Mouse (Mus musculus): ENCODE data around the gene Chd2. TPM values are rescaled to one million over a fixed set of nuclear protein-coding genes. Genes with fewer than 3 reads are reported as not detected.

The Chd2 gene
- polyA plus RNA-seq, 1 experiment: 48.6 TPM

DNA sequence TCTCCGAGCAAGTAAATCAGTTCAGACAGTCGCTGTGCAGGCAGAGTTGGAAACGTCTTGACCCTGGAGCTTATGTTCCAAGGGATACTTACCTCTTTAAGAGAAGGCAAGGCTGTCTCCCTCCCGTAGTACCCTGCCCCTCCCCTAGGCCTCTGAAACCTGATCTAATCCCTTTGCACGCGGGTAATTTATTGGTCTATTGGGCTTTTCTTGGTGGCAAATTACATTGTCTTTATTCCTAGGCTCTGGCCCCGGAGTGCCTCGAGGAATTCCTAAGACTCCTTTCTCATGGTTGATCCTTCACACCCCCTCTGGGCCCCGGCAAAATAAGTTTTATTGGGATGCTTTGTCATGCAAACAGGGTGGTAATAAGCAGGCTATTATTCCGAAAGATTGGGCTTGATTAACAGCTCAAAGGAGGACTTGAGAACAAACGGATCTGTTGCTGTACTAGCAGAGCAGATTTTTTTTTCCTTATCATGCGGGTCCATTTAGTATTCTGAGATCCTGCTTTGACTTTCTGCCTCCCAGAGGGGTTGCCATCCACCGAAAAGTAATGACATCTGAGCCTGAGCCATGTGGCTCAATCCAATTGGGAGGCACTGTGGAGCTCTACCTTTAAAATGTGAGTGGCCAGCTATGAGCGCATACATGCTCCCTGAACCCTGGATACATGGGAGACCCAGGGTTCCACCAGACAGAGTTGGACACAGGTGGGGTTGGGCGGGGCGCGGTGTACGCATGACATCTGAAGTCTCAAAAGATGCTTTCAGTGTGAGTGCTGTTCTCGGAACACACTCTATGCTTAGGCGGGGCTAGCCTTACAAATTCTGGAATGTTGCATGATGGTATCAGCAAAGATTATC lies 141.3 kb downstream of the Chd2 start:
- TF ChIP-seq CTCF (IDR thresholded peaks at IDR 0.05; ENCODE audit: extremely low read depth, insufficient read depth, insufficient read length, insufficient replicate concordance) (no peak), POLR2A (IDR thresholded peaks at IDR 0.05; ENCODE audit: low read depth, low read length) (no peak)
- DNase-seq (ENCODE audit: low read depth in 1 of 2, low spot score in 2 of 2): no peak
- Histone ChIP-seq H3K4me3 (ENCODE audit: extremely low read depth, insufficient read depth, insufficient read length) (no peak overlapping the region), H3K27ac (ENCODE audit: insufficient read depth, low read length) (no peak overlapping the region), H3K36me3 (ENCODE audit: control insufficient read depth, insufficient read depth, low read length) (no peaks in the 10 kb centered on the region), H3K27me3 (ENCODE audit: control insufficient read depth, insufficient read depth, low read length) (peaks cover 3% of the 10 kb centered on the region; the same call in 1 of the 2 replicates), H3K4me1 (ENCODE audit: control insufficient read depth, insufficient read depth, insufficient read length) (no peaks in the 10 kb centered on the region)
- WGBS: 30% methylated on average over 20 of the region's 20 CpGs

DNA sequence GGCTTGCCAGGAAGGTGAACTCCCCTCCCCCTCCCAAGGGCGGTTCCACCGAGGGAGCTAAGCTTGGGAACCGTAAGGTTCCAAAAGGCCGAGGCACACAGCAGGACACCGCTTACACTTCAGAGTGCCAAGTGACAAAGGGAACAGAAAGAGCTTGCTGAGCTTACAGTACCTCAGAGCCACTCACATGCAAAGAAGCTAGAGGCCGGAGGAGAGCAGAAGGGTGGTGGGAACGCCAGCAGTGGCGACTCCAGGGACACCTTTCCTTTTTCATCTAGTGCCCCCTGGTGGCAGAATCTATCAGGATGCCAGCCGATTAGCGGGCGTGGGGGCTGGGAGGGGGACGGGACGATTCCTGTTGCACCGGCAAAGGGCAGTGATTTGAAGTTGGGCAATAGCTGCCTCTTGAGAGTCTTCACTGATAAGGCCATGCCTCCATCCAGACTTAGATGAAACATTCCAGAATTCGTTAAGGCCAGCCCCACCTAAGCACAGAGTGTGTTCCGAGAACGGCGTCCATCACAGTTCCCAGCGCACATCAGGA lies 142.1 kb downstream of the Chd2 start:
- peak in 1 of 2 experiments; percentile 46 for DNase-seq (ENCODE audit: low read depth in 1 of 2, low spot score in 2 of 2)
- Histone ChIP-seq H3K36me3 (ENCODE audit: control insufficient read depth, insufficient read depth, low read length) (no peaks in the 10 kb centered on the region), H3K4me1 (ENCODE audit: control insufficient read depth, insufficient read depth, insufficient read length) (no peaks in the 10 kb centered on the region), H3K27ac (ENCODE audit: insufficient read depth, low read length) (no peak overlapping the region), H3K27me3 (ENCODE audit: control insufficient read depth, insufficient read depth, low read length) (peaks cover 3% of the 10 kb centered on the region; the same call in 1 of the 2 replicates), H3K4me3 (ENCODE audit: extremely low read depth, insufficient read depth, insufficient read length) (no peak overlapping the region)
- TF ChIP-seq CTCF (IDR thresholded peaks at IDR 0.05; ENCODE audit: extremely low read depth, insufficient read depth, insufficient read length, insufficient replicate concordance): peak; percentile 38; the same call in 1 of the 2 replicates
- TF ChIP-seq POLR2A (IDR thresholded peaks at IDR 0.05; ENCODE audit: low read depth, low read length): no peak
- WGBS: 10% methylated on average over 19 of the region's 19 CpGs

DNA sequence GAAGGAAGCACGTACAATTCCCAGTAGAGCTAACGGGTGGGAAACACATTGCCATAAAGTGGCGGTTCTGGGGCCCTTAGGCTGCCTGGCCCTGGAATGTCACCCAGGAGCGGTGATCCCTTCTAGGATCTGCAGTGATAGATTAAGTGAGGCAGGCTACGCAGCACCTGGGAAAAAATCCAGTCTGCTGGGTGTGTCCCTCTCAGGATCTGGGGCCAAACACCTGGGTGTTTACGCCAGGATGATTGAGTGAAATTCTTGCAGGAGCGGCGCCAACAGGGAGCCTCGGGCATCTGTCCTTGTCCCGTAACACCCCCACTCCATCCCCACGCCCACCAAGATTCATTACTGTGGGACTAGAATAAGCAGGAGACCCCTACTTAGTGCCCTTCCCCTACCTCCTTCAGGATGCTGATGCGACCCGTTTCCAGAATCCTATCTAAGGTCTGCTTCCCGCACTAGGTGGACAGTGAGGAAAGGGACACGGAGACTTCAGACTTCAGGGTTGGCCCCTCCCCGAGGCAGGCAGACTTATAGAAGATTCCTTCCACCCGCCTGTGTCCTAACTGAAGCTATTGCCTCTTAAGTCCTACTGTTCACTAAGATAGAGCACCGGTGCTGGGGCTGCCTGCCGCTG lies 142.7 kb downstream of the Chd2 start:
- 14% methylated on average over 19 of the region's 19 CpGs for WGBS
- Histone ChIP-seq H3K27ac (ENCODE audit: insufficient read depth, low read length) (no peak overlapping the region), H3K4me1 (ENCODE audit: control insufficient read depth, insufficient read depth, insufficient read length) (no peaks in the 10 kb centered on the region), H3K4me3 (ENCODE audit: extremely low read depth, insufficient read depth, insufficient read length) (no peak overlapping the region), H3K27me3 (ENCODE audit: control insufficient read depth, insufficient read depth, low read length) (peaks cover 3% of the 10 kb centered on the region; the same call in 1 of the 2 replicates), H3K36me3 (ENCODE audit: control insufficient read depth, insufficient read depth, low read length) (no peaks in the 10 kb centered on the region)
- no peak for DNase-seq (ENCODE audit: low read depth in 1 of 2, low spot score in 2 of 2)
- TF ChIP-seq CTCF (IDR thresholded peaks at IDR 0.05; ENCODE audit: extremely low read depth, insufficient read depth, insufficient read length, insufficient replicate concordance) (no peak), POLR2A (IDR thresholded peaks at IDR 0.05; ENCODE audit: low read depth, low read length) (no peak)

DNA sequence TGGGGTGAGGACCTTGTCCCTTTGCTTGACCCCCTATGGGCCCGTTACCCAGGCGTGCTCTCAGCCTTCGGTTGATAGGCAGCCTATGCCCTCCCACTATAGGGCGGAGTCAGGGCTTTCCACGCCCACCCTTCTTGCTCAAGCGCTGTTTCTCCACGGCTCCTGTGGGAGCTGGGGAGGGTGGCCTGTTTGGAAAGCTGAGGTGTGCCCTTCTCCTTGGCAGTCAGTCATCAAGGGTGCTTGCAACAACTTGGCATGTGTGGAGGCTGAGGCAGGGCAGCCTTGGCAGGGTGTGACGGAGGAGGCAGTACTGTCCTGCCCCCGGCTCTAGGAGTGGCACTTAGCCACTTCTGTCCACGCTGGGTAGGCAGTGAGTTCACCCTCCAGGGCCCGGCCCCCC lies 143.3 kb downstream of the Chd2 start:
- Histone ChIP-seq H3K4me3 (ENCODE audit: extremely low read depth, insufficient read depth, insufficient read length) (no peak overlapping the region), H3K27ac (ENCODE audit: insufficient read depth, low read length) (no peak overlapping the region), H3K36me3 (ENCODE audit: control insufficient read depth, insufficient read depth, low read length) (no peaks in the 10 kb centered on the region), H3K27me3 (ENCODE audit: control insufficient read depth, insufficient read depth, low read length) (peaks cover 3% of the 10 kb centered on the region; the same call in 1 of the 2 replicates), H3K4me1 (ENCODE audit: control insufficient read depth, insufficient read depth, insufficient read length) (no peaks in the 10 kb centered on the region)
- TF ChIP-seq CTCF (IDR thresholded peaks at IDR 0.05; ENCODE audit: extremely low read depth, insufficient read depth, insufficient read length, insufficient replicate concordance): no peak
- no peak for DNase-seq (ENCODE audit: low read depth in 1 of 2, low spot score in 2 of 2)
- WGBS: 14% methylated on average over 11 of the region's 11 CpGs

DNA sequence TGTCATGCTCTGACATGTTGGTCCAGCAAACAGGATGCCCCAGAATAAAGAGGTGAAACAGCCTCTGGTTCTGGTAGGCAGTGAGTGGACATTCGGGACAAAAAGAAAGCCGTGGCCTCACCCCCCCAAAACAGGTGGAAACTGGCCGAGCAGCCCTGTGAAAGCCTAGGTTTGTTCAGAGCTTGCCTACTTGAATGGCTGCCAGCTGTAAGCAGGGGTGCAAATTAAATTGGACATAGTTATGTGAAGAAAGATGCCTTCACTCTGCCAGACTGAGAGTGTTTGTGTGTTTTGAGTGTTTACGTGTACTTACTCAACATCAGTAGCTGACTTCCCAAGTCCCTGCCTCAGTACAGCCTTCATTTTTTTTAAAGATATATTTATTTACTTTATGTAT lies 147.6 kb downstream of the Chd2 start:
- no peak overlapping the region for H3K27ac ChIP-seq (ENCODE audit: insufficient read depth, low read length)
- WGBS: 79% methylated on average over 4 of the region's 4 CpGs
- no peaks in the 10 kb centered on the region for H3K36me3 ChIP-seq (ENCODE audit: control insufficient read depth, insufficient read depth, low read length)
- H3K27me3 ChIP-seq (ENCODE audit: control insufficient read depth, insufficient read depth, low read length): peaks cover 16% of the 10 kb centered on the region
- DNase-seq (ENCODE audit: low read depth in 1 of 2, low spot score in 2 of 2): no peak
- no peaks in the 10 kb centered on the region for H3K4me1 ChIP-seq (ENCODE audit: control insufficient read depth, insufficient read depth, insufficient read length)
- H3K4me3 ChIP-seq (ENCODE audit: extremely low read depth, insufficient read depth, insufficient read length): no peak overlapping the region
- no peak for TF ChIP-seq POLR2A (IDR thresholded peaks at IDR 0.05; ENCODE audit: low read depth, low read length)
- no peak for TF ChIP-seq CTCF (IDR thresholded peaks at IDR 0.05; ENCODE audit: extremely low read depth, insufficient read depth, insufficient read length, insufficient replicate concordance)

DNA sequence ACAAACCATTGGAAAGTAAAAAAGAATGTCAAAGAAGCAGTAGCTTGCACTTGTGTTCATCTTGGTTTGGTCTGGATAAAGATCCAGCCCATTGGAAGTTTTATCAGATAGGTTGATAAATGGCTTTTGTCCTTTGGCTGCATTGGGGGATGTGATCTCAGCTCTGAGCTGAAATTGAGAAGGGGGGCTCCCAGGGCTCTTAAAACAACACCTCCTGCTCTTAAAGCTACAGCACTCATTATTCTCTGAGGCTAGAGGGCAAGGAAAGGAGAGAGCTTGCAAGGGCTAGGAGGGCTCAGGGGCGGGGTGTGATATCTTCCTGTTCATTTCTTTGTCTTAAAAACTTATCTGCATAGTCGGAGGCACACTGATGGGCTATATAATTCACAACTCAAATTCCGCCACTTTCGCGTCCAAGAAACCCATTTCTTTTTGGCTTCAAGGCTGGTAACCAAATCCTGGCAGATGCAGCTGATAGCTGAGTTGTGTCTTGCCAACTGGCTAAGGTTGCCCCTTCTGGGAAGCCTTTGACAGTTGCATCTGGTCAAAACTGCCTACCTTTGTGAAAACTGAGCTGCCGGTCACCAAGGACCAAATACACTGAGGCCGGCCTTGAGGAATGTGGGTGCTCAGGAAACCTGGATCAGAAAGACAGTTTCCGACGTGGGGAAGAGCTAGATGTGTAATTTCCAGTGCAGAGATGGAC lies 148.2 kb downstream of the Chd2 start:
- Histone ChIP-seq H3K4me1 (ENCODE audit: control insufficient read depth, insufficient read depth, insufficient read length) (no peaks in the 10 kb centered on the region), H3K36me3 (ENCODE audit: control insufficient read depth, insufficient read depth, low read length) (no peaks in the 10 kb centered on the region), H3K27ac (ENCODE audit: insufficient read depth, low read length) (no peak overlapping the region), H3K4me3 (ENCODE audit: extremely low read depth, insufficient read depth, insufficient read length) (no peak overlapping the region), H3K27me3 (ENCODE audit: control insufficient read depth, insufficient read depth, low read length) (peaks cover 16% of the 10 kb centered on the region)
- TF ChIP-seq POLR2A (IDR thresholded peaks at IDR 0.05; ENCODE audit: low read depth, low read length) (no peak), CTCF (IDR thresholded peaks at IDR 0.05; ENCODE audit: extremely low read depth, insufficient read depth, insufficient read length, insufficient replicate concordance) (no peak)
- WGBS: 72% methylated on average over 9 of the region's 9 CpGs
- DNase-seq (ENCODE audit: low read depth in 1 of 2, low spot score in 2 of 2): no peak
